Mouse (Mus musculus): ENCODE results near the gene B4galt4. TPM values are rescaled to one million over a fixed set of nuclear protein-coding genes. Genes with fewer than 3 reads are reported as not detected.

Gene B4galt4
- total RNA-seq, 2 experiments from 2014 or later = 21.5 to 23.0 TPM

Other genes with a start within 250 kb of the B4galt4 start
- gene Timmdc1, start 219.6 kb upstream of the B4galt4 start, total RNA-seq (2021) = 10 to 100 TPM; 33.9 to 36.2 TPM
- gene Poglut1, start 192.0 kb upstream of the B4galt4 start, total RNA-seq (2021) = 10 to 100 TPM; 43.4 TPM
- 10 to 100 TPM; 20.8 to 21.0 TPM for gene Tmem39a, start 183.6 kb upstream of the B4galt4 start, total RNA-seq (2021)
- 10 to 100 TPM; 14.7 to 17.8 TPM for gene Arhgap31, start 29.0 kb upstream of the B4galt4 start, total RNA-seq (2021)
- gene Upk1b, start 58.1 kb downstream of the B4galt4 start, total RNA-seq (2021) = 1 to 10 TPM; 2.2 to 3.0 TPM
- not detected for gene 4930435E12Rik, start 86.5 kb downstream of the B4galt4 start, total RNA-seq (2021)
- gene Igsf11, start 150.4 kb downstream of the B4galt4 start, total RNA-seq (2021) = 10 to 100 TPM; 39.0 to 41.5 TPM